Mouse (Mus musculus) midbrain, embryonic 10.5 days (tissue): ENCODE data around the gene Ube2n. TPM values are rescaled to one million over a fixed set of nuclear protein-coding genes. Genes with fewer than 3 reads are reported as not detected.

Source experiments
- DNase-seq: peaks from one replicate; pipeline ENCODE4 v3.0.0-alpha.2; 2017; ENCODE audit warnings: low spot score
- H3K27ac ChIP-seq: fragments of 300-500 bp; sonication (generic); replicated peaks from 2 replicates; pipeline ENCODE4 v1.5.1; 2016; ENCODE audit warnings: mild to moderate bottlenecking
- H3K27me3 ChIP-seq: fragments of 300-500 bp; sonication (generic); 2 replicates; pipeline ENCODE4 v1.6.1; 2016; ENCODE audit warnings: low read depth, mild to moderate bottlenecking; ENCODE audit not compliant: poor library complexity, severe bottlenecking
- H3K36me3 ChIP-seq: fragments of 300-500 bp; sonication (generic); 2 replicates; pipeline ENCODE4 v1.6.1; 2016; ENCODE audit warnings: mild to moderate bottlenecking, moderate library complexity
- H3K4me1 ChIP-seq: fragments of 300-500 bp; sonication (generic); 2 replicates; pipeline ENCODE4 v1.6.1; 2016
- H3K4me3 ChIP-seq: fragments of 300-500 bp; sonication (generic); 2 replicates; pipeline ENCODE4 v1.5.1; 2016; ENCODE audit warnings: mild to moderate bottlenecking, moderate library complexity
- H3K9me3 ChIP-seq: fragments of 300-500 bp; sonication (generic); replicated peaks from 2 replicates; pipeline ENCODE4 v1.6.1; 2016; ENCODE audit warnings: mild to moderate bottlenecking
- WGBS: fragments of 180-500 bp; shearing (Covaris S2); methylation state at CpG from one replicate; pipeline ENCODE4 v1.1.7; 2016; 5-methylcytosine and 5-hydroxymethylcytosine counted together
- polyA plus RNA-seq: library from polyadenylated mRNA; unstranded; fragments of >200 nt; fragmentation: Nextera tagmentation; extraction: Ambion mirVana; gene quantifications from 2 replicates; pipeline ENCODE4 v1.2.1, GENCODE M21; 2016

Ube2n gene
- polyA plus RNA-seq, 1 experiment from 2014 or later, result 483 TPM

GRCm38 (mm10) chr10:95532916-95533315 is 18.0 kb downstream of the Ube2n start:
- WGBS, result 92% methylated on average over 5 of the region's 5 CpGs
- H3K27me3 ChIP-seq, result no peaks in the 10 kb centered on the region
- 0 out of 2 replicates have a peak, but pooled peaks cover 3% of the 10 kb centered on the region for H3K36me3 ChIP-seq
- H3K27ac ChIP-seq, result no peak overlapping the region
- H3K4me1 ChIP-seq, result peaks cover 9% of the 10 kb centered on the region; the same call in 1 of the 2 replicates
- no peak for DNase-seq
- no peak overlapping the region for H3K4me3 ChIP-seq
- H3K9me3 ChIP-seq, result no peaks in the 10 kb centered on the region

- Histone ChIP-seq H3K27me3 (no peaks in the 10 kb centered on the region), H3K4me3 (no peak overlapping the region), H3K4me1 (peaks cover 9% of the 10 kb centered on the region; the same call in 1 of the 2 replicates), H3K9me3 (no peaks in the 10 kb centered on the region), H3K36me3 (0 out of 2 replicates have a peak, but pooled peaks cover 3% of the 10 kb centered on the region), H3K27ac (no peak overlapping the region)
- 90% methylated on average over 7 of the region's 7 CpGs for WGBS
- no peak for DNase-seq
Measured at GRCm38 (mm10) chr10:95533382-95533781, 18.4 kb downstream of the Ube2n start.

- 0 out of 2 replicates have a peak, but pooled peaks cover 3% of the 10 kb centered on the region for H3K36me3 ChIP-seq
- DNase-seq, result no peak
- WGBS, result 92% methylated on average over 8 of the region's 8 CpGs
Measured at GRCm38 (mm10) chr10:95535399-95536221, 20.7 kb downstream of the Ube2n start.

GRCm38 (mm10) chr10:95536222-95536541 is 21.2 kb downstream of the Ube2n start:
- no peaks in the 10 kb centered on the region for H3K9me3 ChIP-seq
- H3K36me3 ChIP-seq, result 0 out of 2 replicates have a peak, but pooled peaks cover 3% of the 10 kb centered on the region
- DNase-seq, result no peak
- no peak overlapping the region for H3K4me3 ChIP-seq
- WGBS, result 91% methylated on average over 6 of the region's 6 CpGs
- no peaks in the 10 kb centered on the region for H3K4me1 ChIP-seq
- no peaks in the 10 kb centered on the region for H3K27me3 ChIP-seq
- H3K27ac ChIP-seq, result no peak overlapping the region

More at GRCm38 (mm10) chr10:95535399-95536221, 20.7 kb downstream of the Ube2n start:
- Histone ChIP-seq H3K4me3 (no peak overlapping the region), H3K27me3 (no peaks in the 10 kb centered on the region), H3K4me1 (0 out of 2 replicates have a peak, but pooled peaks cover under 1% of the 10 kb centered on the region), H3K9me3 (no peaks in the 10 kb centered on the region), H3K27ac (no peak overlapping the region)

- Histone ChIP-seq H3K4me1 (no peaks in the 10 kb centered on the region), H3K9me3 (no peaks in the 10 kb centered on the region), H3K27ac (no peak overlapping the region), H3K27me3 (no peaks in the 10 kb centered on the region), H3K4me3 (no peak overlapping the region), H3K36me3 (peaks cover 17% of the 10 kb centered on the region)
- WGBS, result 92% methylated on average over 3 of the region's 3 CpGs
- DNase-seq, result no peak
Measured at GRCm38 (mm10) chr10:95539260-95539659, 24.3 kb downstream of the Ube2n start.

- H3K9me3 ChIP-seq, result no peaks in the 10 kb centered on the region
- no peaks in the 10 kb centered on the region for H3K27me3 ChIP-seq
- 96% methylated on average over 3 of the region's 3 CpGs for WGBS
- no peak for DNase-seq
- H3K27ac ChIP-seq, result no peak overlapping the region
- peaks cover 23% of the 10 kb centered on the region for H3K36me3 ChIP-seq
- no peaks in the 10 kb centered on the region for H3K4me1 ChIP-seq
- no peak overlapping the region for H3K4me3 ChIP-seq
Measured at GRCm38 (mm10) chr10:95539841-95540240, 24.9 kb downstream of the Ube2n start.

GRCm38 (mm10) chr10:95542916-95543315 is 28.0 kb downstream of the Ube2n start:
- no peaks in the 10 kb centered on the region for H3K27me3 ChIP-seq
- no peak for DNase-seq
- peaks cover 53% of the 10 kb centered on the region for H3K36me3 ChIP-seq
- H3K4me1 ChIP-seq, result no peaks in the 10 kb centered on the region
- WGBS, result 96% methylated on average over 4 of the region's 4 CpGs
- no peaks in the 10 kb centered on the region for H3K9me3 ChIP-seq
- H3K27ac ChIP-seq, result no peak overlapping the region
- H3K4me3 ChIP-seq, result no peak overlapping the region

GRCm38 (mm10) chr10:95543377-95543776 is 28.4 kb downstream of the Ube2n start:
- H3K36me3 ChIP-seq, result peaks cover 57% of the 10 kb centered on the region
- 97% methylated on average over 2 of the region's 2 CpGs for WGBS

GRCm38 (mm10) chr10:95544004-95544403 is 29.1 kb downstream of the Ube2n start:
- Histone ChIP-seq H3K36me3 (peaks cover 63% of the 10 kb centered on the region), H3K4me1 (no peaks in the 10 kb centered on the region), H3K27ac (no peak overlapping the region), H3K4me3 (no peak overlapping the region), H3K27me3 (no peaks in the 10 kb centered on the region), H3K9me3 (no peaks in the 10 kb centered on the region)
- no peak for DNase-seq

More at GRCm38 (mm10) chr10:95543377-95543776, 28.4 kb downstream of the Ube2n start:
- Histone ChIP-seq H3K4me1 (no peaks in the 10 kb centered on the region), H3K4me3 (no peak overlapping the region), H3K9me3 (no peaks in the 10 kb centered on the region), H3K27me3 (no peaks in the 10 kb centered on the region), H3K27ac (no peak overlapping the region)
- no peak for DNase-seq

GRCm38 (mm10) chr10:95544651-95545050 is 29.7 kb downstream of the Ube2n start:
- no peaks in the 10 kb centered on the region for H3K27me3 ChIP-seq
- no peak overlapping the region for H3K4me3 ChIP-seq
- WGBS, result 86% methylated on average over 2 of the region's 2 CpGs
- H3K4me1 ChIP-seq, result no peaks in the 10 kb centered on the region
- no peak overlapping the region for H3K27ac ChIP-seq
- no peak for DNase-seq
- H3K36me3 ChIP-seq, result peaks cover 70% of the 10 kb centered on the region
- H3K9me3 ChIP-seq, result no peaks in the 10 kb centered on the region

- peaks cover 74% of the 10 kb centered on the region for H3K36me3 ChIP-seq
- 85% methylated on average over 4 of the region's 4 CpGs for WGBS
Measured at GRCm38 (mm10) chr10:95545051-95545450, 30.1 kb downstream of the Ube2n start.

GRCm38 (mm10) chr10:95546178-95546577 is 31.2 kb downstream of the Ube2n start:
- peaks cover 85% of the 10 kb centered on the region for H3K36me3 ChIP-seq
- no peak for DNase-seq
- 92% methylated on average over 2 of the region's 2 CpGs for WGBS
- no peaks in the 10 kb centered on the region for H3K4me1 ChIP-seq
- no peak overlapping the region for H3K4me3 ChIP-seq
- H3K9me3 ChIP-seq, result no peaks in the 10 kb centered on the region
- H3K27me3 ChIP-seq, result no peaks in the 10 kb centered on the region
- no peak overlapping the region for H3K27ac ChIP-seq

More at GRCm38 (mm10) chr10:95545051-95545450, 30.1 kb downstream of the Ube2n start:
- no peak for DNase-seq
- Histone ChIP-seq H3K4me3 (no peak overlapping the region), H3K4me1 (no peaks in the 10 kb centered on the region), H3K9me3 (no peaks in the 10 kb centered on the region), H3K27ac (no peak overlapping the region), H3K27me3 (no peaks in the 10 kb centered on the region)

- Histone ChIP-seq H3K4me3 (no peak overlapping the region), H3K9me3 (no peaks in the 10 kb centered on the region), H3K4me1 (no peaks in the 10 kb centered on the region), H3K36me3 (peaks cover 93% of the 10 kb centered on the region), H3K27me3 (no peaks in the 10 kb centered on the region), H3K27ac (no peak overlapping the region)
- WGBS, result 91% methylated on average over 11 of the region's 11 CpGs
- no peak for DNase-seq
Measured at GRCm38 (mm10) chr10:95548154-95548826, 33.3 kb downstream of the Ube2n start.
